Mouse (Mus musculus): Measurements from ENCODE around the gene Golt1b. TPM values are rescaled to one million over a fixed set of nuclear protein-coding genes. Genes with fewer than 3 reads are reported as not detected.
A peak's percentile ranks its signal among the peaks of the same experiment; 100 is the strongest.

Golt1b gene
- polyA plus RNA-seq, 1 experiment from 2014 or later = 77.5 TPM

DNA sequence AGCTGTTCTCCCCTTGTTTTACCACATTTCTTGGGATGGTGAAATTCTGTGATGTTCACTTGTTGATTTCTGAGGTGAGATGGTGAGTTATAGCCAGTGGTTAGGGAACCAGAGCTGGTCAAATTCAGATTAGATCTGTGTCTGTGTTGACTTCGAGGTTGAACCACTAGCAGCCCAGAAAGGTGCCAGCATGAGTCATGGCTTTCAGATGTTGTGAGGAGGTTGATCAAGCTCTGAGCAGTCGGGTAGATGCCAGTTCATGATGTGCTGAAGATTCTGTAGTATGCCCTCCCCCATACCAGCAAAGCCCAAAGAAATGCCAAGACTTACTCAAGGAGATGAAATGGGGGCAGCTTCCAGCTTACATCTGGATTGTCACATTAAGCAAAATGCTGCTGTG, 2.1 kb downstream of the Golt1b start:
- Histone ChIP-seq H3K4me1 (replicated peaks) (peaks cover 25% of the 10 kb centered on the region), H3K4me3 (no peak overlapping the region), H3K36me3 (no peaks in the 10 kb centered on the region), H3K27me3 (no peaks in the 10 kb centered on the region), H3K27ac (replicated peaks) (no peak overlapping the region), H3K9ac (no peak overlapping the region), H3K9me3 (no peaks in the 10 kb centered on the region), H3K4me2 (no peak overlapping the region)
- ATAC-seq (ENCODE audit: low FRiP score, low read depth) = no peak
- 89% methylated on average over 2 of the region's 2 CpGs for WGBS

DNA sequence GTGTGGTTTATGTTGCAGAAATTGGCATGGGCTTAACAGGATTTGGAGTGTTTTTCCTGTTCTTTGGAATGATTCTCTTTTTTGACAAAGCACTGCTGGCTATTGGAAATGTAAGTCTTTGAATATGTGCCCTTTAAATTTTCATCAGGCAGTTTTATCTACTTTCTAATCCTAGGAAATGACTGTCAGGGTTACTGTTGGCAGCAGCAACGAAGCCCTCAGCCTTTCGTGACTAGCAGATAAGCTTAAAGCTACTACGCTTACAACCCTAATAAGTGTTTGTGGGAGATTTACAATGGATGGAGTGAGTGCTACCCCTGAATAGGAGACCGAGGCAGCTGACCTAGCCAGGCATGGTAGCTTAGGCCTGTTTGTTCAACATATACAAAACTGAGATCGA, 5.3 kb downstream of the Golt1b start:
- ATAC-seq (ENCODE audit: low FRiP score, low read depth) = no peak

DNA sequence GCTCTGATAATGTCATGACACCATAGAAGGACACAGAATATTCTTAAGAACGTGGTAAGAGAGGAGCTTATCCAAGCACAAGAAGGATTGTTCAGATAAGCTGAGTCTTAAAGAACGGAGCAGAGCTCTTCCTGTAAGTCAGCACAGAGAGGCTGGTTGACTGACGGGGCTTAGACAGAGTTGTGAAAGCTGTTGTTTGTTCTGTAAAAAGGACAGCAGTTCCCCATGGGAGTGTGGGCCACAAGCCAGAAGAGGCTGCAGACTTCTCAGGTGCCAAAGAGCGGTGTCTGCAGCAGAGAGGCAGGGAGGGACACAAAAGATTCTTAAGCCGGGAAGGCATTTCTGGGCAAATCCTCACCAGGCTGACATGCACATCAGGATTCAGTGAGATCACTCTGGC, 7.6 kb downstream of the Golt1b start:
- H3K4me2 ChIP-seq = no peak overlapping the region
- H3K9ac ChIP-seq = no peak overlapping the region
- no peak for ATAC-seq (ENCODE audit: low FRiP score, low read depth)
- no peaks in the 10 kb centered on the region for H3K4me1 ChIP-seq (replicated peaks)
- no peaks in the 10 kb centered on the region for H3K9me3 ChIP-seq
- H3K27me3 ChIP-seq = no peaks in the 10 kb centered on the region
- 85% methylated on average over 5 of the region's 5 CpGs for WGBS
- H3K36me3 ChIP-seq = peaks cover 20% of the 10 kb centered on the region
- H3K27ac ChIP-seq (replicated peaks) = no peak overlapping the region
- H3K4me3 ChIP-seq = no peak overlapping the region

More for the DNA sequence above, 5.3 kb downstream of the Golt1b start:
- no peaks in the 10 kb centered on the region for H3K27me3 ChIP-seq
- WGBS = 97% methylated on average over 5 of the region's 5 CpGs
- H3K4me3 ChIP-seq = no peak overlapping the region
- no peak overlapping the region for H3K9ac ChIP-seq
- no peak overlapping the region for H3K4me2 ChIP-seq
- peaks cover 18% of the 10 kb centered on the region for H3K4me1 ChIP-seq (replicated peaks)
- H3K9me3 ChIP-seq = no peaks in the 10 kb centered on the region
- H3K36me3 ChIP-seq = peaks cover 20% of the 10 kb centered on the region
- H3K27ac ChIP-seq (replicated peaks) = no peak overlapping the region

DNA sequence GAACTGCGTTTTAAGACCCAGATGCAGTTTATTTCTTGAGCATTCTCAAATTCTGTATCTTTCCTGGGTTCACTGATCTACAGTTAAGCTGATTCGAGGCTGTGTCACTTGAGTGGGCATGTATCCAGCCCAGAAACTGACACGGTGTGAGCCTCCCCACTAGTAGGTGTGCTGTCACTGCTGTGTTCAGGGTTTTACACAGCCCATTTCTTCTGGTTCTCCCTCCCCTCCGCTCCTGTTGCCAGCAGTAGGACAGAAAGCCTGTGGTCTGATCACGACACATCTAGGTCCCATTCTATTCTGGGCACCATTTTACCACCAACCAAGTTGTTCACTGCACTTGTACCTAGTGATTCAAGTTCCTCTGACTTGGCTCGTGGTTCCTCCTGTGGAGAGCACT, 8.7 kb downstream of the Golt1b start:
- Histone ChIP-seq H3K9ac (no peak overlapping the region), H3K36me3 (peaks cover 23% of the 10 kb centered on the region), H3K4me2 (no peak overlapping the region), H3K4me3 (no peak overlapping the region), H3K27me3 (no peaks in the 10 kb centered on the region), H3K9me3 (no peaks in the 10 kb centered on the region), H3K4me1 (replicated peaks) (no peaks in the 10 kb centered on the region), H3K27ac (replicated peaks) (no peak overlapping the region)
- no peak for ATAC-seq (ENCODE audit: low FRiP score, low read depth)
- 91% methylated on average over 6 of the region's 6 CpGs for WGBS

DNA sequence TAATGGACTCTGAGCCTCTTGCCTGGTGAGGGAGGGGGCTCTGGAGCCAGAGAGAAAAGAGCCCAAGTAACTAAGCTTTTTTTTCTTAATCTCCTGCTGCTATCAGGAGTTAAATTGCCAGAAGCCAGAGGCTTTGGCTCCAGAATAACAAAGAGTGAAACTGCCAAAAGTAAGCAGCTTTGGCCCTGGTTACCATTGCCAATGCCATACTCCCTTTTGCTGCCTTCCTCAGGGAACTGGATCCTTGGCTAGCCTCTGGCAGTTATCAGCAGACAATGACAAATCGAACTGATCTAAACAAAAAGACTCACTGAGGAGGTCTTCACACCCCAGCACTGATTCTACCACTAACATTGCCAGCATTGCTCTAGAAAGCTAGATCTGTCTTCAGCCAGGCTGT, 24.1 kb downstream of the Golt1b start:
- WGBS = 20% methylated on average over 1 of the region's 1 CpGs
- Histone ChIP-seq H3K4me1 (replicated peaks) (peaks cover 4% of the 10 kb centered on the region), H3K9me3 (no peaks in the 10 kb centered on the region), H3K4me2 (no peak overlapping the region), H3K36me3 (no peaks in the 10 kb centered on the region), H3K27ac (replicated peaks) (no peak overlapping the region), H3K27me3 (peaks cover 22% of the 10 kb centered on the region; the same call in 1 of the 2 replicates), H3K9ac (no peak overlapping the region), H3K4me3 (no peak overlapping the region)
- peak; percentile 56; the same call in 1 of the 2 replicates for ATAC-seq (ENCODE audit: low FRiP score, low read depth)

DNA sequence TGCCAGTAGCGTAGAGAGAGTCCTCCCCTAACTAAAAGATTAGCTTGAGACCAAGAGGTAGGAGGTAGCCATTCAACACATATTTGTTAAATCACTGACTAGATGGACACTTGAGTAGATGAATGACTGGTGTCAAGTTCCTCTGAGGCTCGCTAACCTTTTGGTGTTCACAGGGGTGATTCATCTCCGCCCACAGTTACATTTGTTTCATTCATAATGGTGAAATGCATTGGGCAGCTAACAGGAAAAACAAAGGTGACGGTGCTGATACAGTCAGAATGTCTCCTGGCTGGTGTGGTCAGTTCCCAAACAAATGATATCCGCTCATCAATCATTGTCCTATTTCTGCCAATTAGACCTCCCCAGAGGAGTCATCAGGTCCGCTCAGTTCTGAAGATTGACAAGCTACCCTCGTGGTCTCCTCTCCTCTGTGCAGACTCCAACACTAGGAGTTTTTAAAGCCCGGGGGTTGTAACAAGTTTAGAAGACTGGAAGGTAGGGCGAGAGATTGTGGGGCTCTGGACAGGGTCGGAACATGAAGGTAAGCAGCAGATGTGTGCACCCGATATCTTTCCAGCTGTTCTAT, 26.0 kb downstream of the Golt1b start, which contains the start of gene Spx:
Gene Spx (plus strand): TSS at position 536 of the 586 bp plus-strand sequence.
- H3K27me3 ChIP-seq = peaks cover 22% of the 10 kb centered on the region; the same call in 1 of the 2 replicates
- H3K27ac ChIP-seq (replicated peaks) = no peak within 1 kb of the TSS
- 67% methylated on average over 11 of the region's 11 CpGs for WGBS
- no peak within 1 kb of the TSS for H3K9ac ChIP-seq
- H3K4me3 ChIP-seq = no peak within 1 kb of the TSS
- no peaks in the 10 kb centered on the region for H3K9me3 ChIP-seq
- ATAC-seq (ENCODE audit: low FRiP score, low read depth) = no peak
- H3K36me3 ChIP-seq = no peaks in the 10 kb centered on the region
- H3K4me1 ChIP-seq (replicated peaks) = peaks cover 4% of the 10 kb centered on the region
- H3K4me2 ChIP-seq = peak within 1 kb of the TSS; percentile 77

DNA sequence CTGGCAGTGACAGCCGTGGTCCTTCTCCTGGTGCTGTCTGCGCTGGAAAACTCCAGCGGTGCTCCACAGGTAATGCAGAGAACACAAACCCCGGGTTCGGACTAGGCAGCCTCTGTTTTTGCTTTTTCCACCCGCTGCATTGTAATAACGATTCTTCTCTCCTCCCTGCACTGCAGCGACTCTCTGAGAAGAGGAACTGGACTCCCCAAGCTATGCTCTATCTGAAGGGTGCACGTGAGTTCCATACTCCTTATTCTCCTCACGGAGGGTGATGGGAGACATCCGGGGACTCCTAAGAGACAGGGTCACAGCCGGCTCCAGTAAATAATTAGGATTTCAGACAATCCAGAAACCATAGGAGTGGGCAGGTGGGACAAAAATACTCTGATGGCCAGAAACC, 26.8 kb downstream of the Golt1b start:
- WGBS = 16% methylated on average over 12 of the region's 12 CpGs
- no peak overlapping the region for H3K4me3 ChIP-seq

DNA sequence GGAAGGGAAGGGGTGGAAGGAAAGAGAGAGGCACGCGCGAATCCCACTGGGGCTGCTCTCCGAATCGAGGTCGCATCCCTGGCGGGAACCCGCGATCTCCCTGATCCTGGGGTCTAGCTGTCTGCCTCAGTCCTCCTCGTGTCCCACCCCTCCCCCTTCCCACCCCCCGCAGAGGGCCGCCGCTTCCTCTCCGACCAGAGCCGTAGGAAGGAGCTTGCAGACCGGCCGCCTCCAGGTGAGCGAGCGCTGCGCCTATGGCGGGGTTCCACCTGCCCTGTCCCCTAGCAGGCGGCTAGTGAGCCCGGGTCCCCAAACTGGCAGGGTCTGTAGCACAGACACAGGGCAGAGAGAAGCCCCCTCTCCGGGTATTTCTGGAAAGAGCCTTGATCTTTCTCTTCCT, 27.6 kb downstream of the Golt1b start:
- Histone ChIP-seq H3K4me2 (peak overlapping the region; percentile 77), H3K9ac (peak overlapping the region; percentile 42), H3K36me3 (no peaks in the 10 kb centered on the region), H3K27ac (replicated peaks) (no peak overlapping the region), H3K27me3 (peaks cover 22% of the 10 kb centered on the region; the same call in 1 of the 2 replicates), H3K9me3 (no peaks in the 10 kb centered on the region), H3K4me3 (peak overlapping the region; percentile 38), H3K4me1 (replicated peaks) (peaks cover 4% of the 10 kb centered on the region)
- ATAC-seq (ENCODE audit: low FRiP score, low read depth) = peak; percentile 34; the same call in 1 of the 2 replicates
- WGBS = under 1% methylated on average over 24 of the region's 24 CpGs

More for the DNA sequence above, 26.8 kb downstream of the Golt1b start:
- H3K27ac ChIP-seq (replicated peaks) = no peak overlapping the region
- peaks cover 22% of the 10 kb centered on the region; the same call in 1 of the 2 replicates for H3K27me3 ChIP-seq
- H3K4me2 ChIP-seq = peak overlapping the region; percentile 77
- peaks cover 4% of the 10 kb centered on the region for H3K4me1 ChIP-seq (replicated peaks)
- no peaks in the 10 kb centered on the region for H3K9me3 ChIP-seq
- no peak for ATAC-seq (ENCODE audit: low FRiP score, low read depth)
- H3K36me3 ChIP-seq = no peaks in the 10 kb centered on the region
- no peak overlapping the region for H3K9ac ChIP-seq

DNA sequence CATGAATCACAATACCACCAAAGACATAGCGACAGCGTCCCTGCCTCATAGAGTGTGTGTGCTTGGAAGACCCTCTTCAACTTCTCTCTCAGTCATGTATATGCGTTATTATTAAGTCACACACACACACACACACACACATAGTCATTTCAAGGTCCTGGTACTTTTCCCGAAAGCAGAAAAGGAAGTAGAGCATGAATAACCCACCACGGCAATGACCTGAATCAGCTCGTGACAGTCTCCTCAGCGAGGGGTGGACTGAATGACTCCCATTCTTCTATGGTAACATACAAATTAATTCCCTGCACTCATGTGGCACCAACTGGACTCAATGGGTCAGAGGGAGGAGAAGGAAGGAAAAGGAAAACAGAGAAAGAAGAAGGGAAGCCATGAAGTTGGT, 38.0 kb downstream of the Golt1b start:
- 67% methylated on average over 7 of the region's 7 CpGs for WGBS

DNA sequence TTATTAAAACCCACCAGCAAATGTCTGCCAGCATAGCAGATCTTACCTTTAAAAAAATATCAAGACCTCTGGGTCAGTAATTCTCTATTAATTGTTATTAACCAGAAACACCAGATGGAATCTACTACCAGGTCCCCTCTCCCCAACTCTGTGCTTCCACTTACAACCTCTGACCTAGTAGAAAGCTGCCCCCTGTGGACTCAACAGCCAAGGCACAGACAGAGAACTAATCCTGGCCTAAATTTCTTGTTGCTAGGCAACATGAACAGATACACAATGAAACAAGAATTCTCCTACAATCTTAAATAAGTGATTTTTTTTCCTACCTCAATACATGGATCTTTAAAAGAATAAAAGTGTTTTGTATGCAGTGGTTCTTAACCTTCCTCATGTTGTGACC, 42.1 kb downstream of the Golt1b start:
- Histone ChIP-seq H3K36me3 (no peaks in the 10 kb centered on the region), H3K27ac (replicated peaks) (no peak overlapping the region), H3K9ac (no peak overlapping the region), H3K4me3 (no peak overlapping the region), H3K4me2 (no peak overlapping the region), H3K27me3 (no peaks in the 10 kb centered on the region), H3K4me1 (replicated peaks) (no peaks in the 10 kb centered on the region), H3K9me3 (no peaks in the 10 kb centered on the region)
- no peak for ATAC-seq (ENCODE audit: low FRiP score, low read depth)

More for the DNA sequence above, 38.0 kb downstream of the Golt1b start:
- Histone ChIP-seq H3K27me3 (no peaks in the 10 kb centered on the region), H3K4me1 (replicated peaks) (no peaks in the 10 kb centered on the region), H3K9ac (no peak overlapping the region), H3K4me2 (no peak overlapping the region), H3K4me3 (no peak overlapping the region), H3K27ac (replicated peaks) (no peak overlapping the region), H3K36me3 (no peaks in the 10 kb centered on the region), H3K9me3 (no peaks in the 10 kb centered on the region)
- ATAC-seq (ENCODE audit: low FRiP score, low read depth) = no peak

DNA sequence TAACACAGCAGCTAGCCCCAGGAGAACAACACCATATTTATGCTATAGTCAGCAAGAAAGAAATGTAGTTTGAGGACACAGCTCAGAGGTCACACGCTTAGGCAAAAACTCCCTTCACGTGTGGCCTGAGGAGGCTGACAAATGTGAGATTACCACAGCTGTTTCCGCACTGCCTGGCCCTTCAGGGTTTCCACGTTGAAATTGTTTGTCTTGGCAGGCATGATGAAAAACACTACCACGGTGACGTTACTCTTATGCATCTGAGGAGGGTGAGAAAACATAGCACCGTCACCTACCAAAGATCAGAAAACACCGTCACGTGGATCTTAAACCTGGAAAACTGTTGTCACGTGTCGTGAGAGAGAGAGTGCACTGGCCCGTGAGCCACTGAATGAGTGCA, 64.4 kb downstream of the Golt1b start:
- H3K27ac ChIP-seq (replicated peaks) = no peak overlapping the region
- no peaks in the 10 kb centered on the region for H3K4me1 ChIP-seq (replicated peaks)
- WGBS = 77% methylated on average over 12 of the region's 12 CpGs
- ATAC-seq (ENCODE audit: low FRiP score, low read depth) = no peak
- no peak overlapping the region for H3K4me3 ChIP-seq
- H3K36me3 ChIP-seq = no peaks in the 10 kb centered on the region
- no peak overlapping the region for H3K4me2 ChIP-seq
- no peak overlapping the region for H3K9ac ChIP-seq
- H3K27me3 ChIP-seq = no peaks in the 10 kb centered on the region
- H3K9me3 ChIP-seq = no peaks in the 10 kb centered on the region

DNA sequence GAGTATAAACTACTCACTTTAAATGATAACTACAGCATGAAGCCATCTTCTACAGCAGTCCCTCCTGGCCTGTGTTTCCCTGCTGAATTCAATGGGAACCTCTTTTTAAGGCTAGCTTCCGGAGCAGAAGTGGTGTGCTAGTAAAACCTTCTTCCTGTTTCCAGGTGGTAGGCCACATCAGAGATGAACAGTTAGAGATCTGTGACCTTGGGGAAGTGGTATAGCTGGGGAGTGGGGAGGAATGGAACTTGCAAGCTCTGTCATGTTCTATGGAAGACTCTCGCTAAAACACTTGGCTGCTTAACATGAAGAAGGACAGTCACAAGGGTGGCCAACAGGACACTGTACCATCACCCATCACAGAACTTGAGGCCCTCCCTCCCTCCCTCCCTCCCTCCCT, 66.3 kb downstream of the Golt1b start:
- H3K4me2 ChIP-seq = no peak overlapping the region

More for the DNA sequence above, 66.3 kb downstream of the Golt1b start:
- no peaks in the 10 kb centered on the region for H3K4me1 ChIP-seq (replicated peaks)
- H3K27ac ChIP-seq (replicated peaks) = no peak overlapping the region
- H3K9me3 ChIP-seq = no peaks in the 10 kb centered on the region
- no peaks in the 10 kb centered on the region for H3K27me3 ChIP-seq
- H3K4me3 ChIP-seq = no peak overlapping the region
- H3K36me3 ChIP-seq = no peaks in the 10 kb centered on the region
- WGBS = 89% methylated on average over 2 of the region's 2 CpGs
- no peak for ATAC-seq (ENCODE audit: low FRiP score, low read depth)
- no peak overlapping the region for H3K9ac ChIP-seq

All from hindbrain, embryonic 15.5 days (tissue).